Mouse (Mus musculus) myocyte (in vitro differentiated cells): ENCODE data around the gene Hpdl.
"Not testable (repeated sequence)": the region's sequence is repeated elsewhere in the genome, so short reads cannot be mapped to it uniquely, and the experiment has no call there.

Experiments
- CEBPB ChIP-seq: IDR thresholded peaks from 2 replicates; pipeline ENCODE4 v1.6.1; 2011; ENCODE audit warnings: mild to moderate bottlenecking, moderate library complexity; ENCODE audit not compliant: poor library complexity, insufficient read depth, severe bottlenecking
- E2F4 ChIP-seq: IDR thresholded peaks from one replicate; pipeline ENCODE4 v1.6.1; 2011; ENCODE audit warnings: mild to moderate bottlenecking, control low read depth, moderate library complexity; ENCODE audit not compliant: insufficient read depth
- MAX ChIP-seq: IDR thresholded peaks from one replicate; pipeline ENCODE4 v1.6.1; 2011; ENCODE audit warnings: low read depth, mild to moderate bottlenecking, control low read depth
- MYOD1 ChIP-seq, 3 experiments: IDR thresholded peaks; one replicate each; pipeline ENCODE4 v1.6.1; 2011; ENCODE audit warnings: control low read depth in 2 of 3, low read depth in 2 of 3, mild to moderate bottlenecking in 2 of 3, moderate library complexity in 1 of 3; ENCODE audit not compliant: insufficient read length in 2 of 3, control insufficient read depth in 1 of 3
- MYOG ChIP-seq, 3 experiments: IDR thresholded peaks; one replicate each; pipeline ENCODE4 v1.6.1; 2011; ENCODE audit warnings: control low read depth in 2 of 3, low read depth in 2 of 3, mild to moderate bottlenecking in 2 of 3; ENCODE audit not compliant: insufficient read length in 2 of 3, control insufficient read depth in 1 of 3, insufficient read depth in 1 of 3
- POLR2A ChIP-seq: IDR thresholded peaks from one replicate; pipeline ENCODE4 v1.6.1; 2011; ENCODE audit warnings: low read depth, mild to moderate bottlenecking, control low read depth, moderate library complexity; ENCODE audit not compliant: insufficient read length
- POLR2AphosphoS2 ChIP-seq: IDR thresholded peaks from one replicate; pipeline ENCODE4 v1.6.1; 2011; ENCODE audit warnings: low read depth, control low read depth; ENCODE audit not compliant: insufficient read length
- REST ChIP-seq: IDR thresholded peaks from one replicate; pipeline ENCODE4 v1.6.1; 2011; ENCODE audit warnings: mild to moderate bottlenecking, control low read depth, moderate library complexity; ENCODE audit not compliant: insufficient read depth, insufficient read length
- SRF ChIP-seq: IDR thresholded peaks from one replicate; pipeline ENCODE4 v1.6.1; 2011; ENCODE audit warnings: low read depth; ENCODE audit not compliant: control insufficient read depth, insufficient read length
- TCF12 ChIP-seq: IDR thresholded peaks from one replicate; pipeline ENCODE4 v1.6.1; 2011; ENCODE audit warnings: mild to moderate bottlenecking, control low read depth; ENCODE audit not compliant: poor library complexity, insufficient read depth, severe bottlenecking
- USF1 ChIP-seq: IDR thresholded peaks from one replicate; pipeline ENCODE4 v1.6.1; 2011; ENCODE audit warnings: low read depth, mild to moderate bottlenecking, control low read depth, moderate library complexity

GRCm38 (mm10) chr4:116840096-116840495, 18.6 kb upstream of the Hpdl start:
- not testable (repeated sequence) for TF ChIP-seq POLR2AphosphoS2; MYOD1 (IDR thresholded peaks at IDR 0.05; ENCODE audit: control insufficient read depth in 1 of 3, insufficient read length in 2 of 3, low read depth in 2 of 3); POLR2A; MAX; E2F4; USF1; MYOG (IDR thresholded peaks at IDR 0.05; ENCODE audit: control insufficient read depth in 1 of 3, insufficient read depth in 1 of 3, insufficient read length in 2 of 3, low read depth in 2 of 3); SRF; REST; TCF12; CEBPB
